Mouse (Mus musculus) adrenal gland (tissue): ENCODE results near the gene Trmt13.
"Not testable (repeated sequence)": the region's sequence is repeated elsewhere in the genome, so short reads cannot be mapped to it uniquely, and the experiment has no call there.

Experiments
- intact Hi-C: fragments of 180-260 bp; cut with DNase I; formaldehyde crosslinking; loops from one replicate; pipeline ENCODE4 v1.15.1; 2025
- long read RNA-seq, 2 experiments: library from polyadenylated mRNA; unstranded; transcript quantifications; one replicate each; pipeline ENCODE4 v2.0.0; 2020; ENCODE audit warnings: borderline replicate concordance in 1 of 2; ENCODE audit not compliant: insufficient replicate concordance in 1 of 2

The Trmt13 gene
- long read RNA-seq, experiment 1, partial matches to known transcripts: 2 of 5 reads
- long read RNA-seq, experiment 1, other reads (novel, unspliced or antisense): 1 of 5 reads
- long read RNA-seq, experiment 2, partial matches to known transcripts: 1 of 10 reads
- long read RNA-seq, experiment 2, other reads (novel, unspliced or antisense): 5 of 10 reads

- intact Hi-C loops: no loop called here
These were observed at the start of gene Trmt13 for GRCm38 (mm10) chr3:116614295-116614892. Trmt13 (minus strand) TSS chr3:116614587.

- intact Hi-C loops: loop anchor here (5.0 kb wide), 1 partner anchor 65 kb away; no protein-coding TSS in a partner anchor
These were observed 48.1 kb upstream of the Trmt13 start, which contains the start of gene Mfsd14a for GRCm38 (mm10) chr3:116662463-116662863. Mfsd14a (minus strand) TSS chr3:116662677.

- intact Hi-C loops: loop anchor here (5.0 kb wide), 1 partner anchor 65 kb away; no protein-coding TSS in a partner anchor
These were observed 47.6 kb upstream of the Trmt13 start for GRCm38 (mm10) chr3:116661870-116662414.

GRCm38 (mm10) chr3:116661288-116661869, 47.0 kb upstream of the Trmt13 start:
- intact Hi-C loops: loop anchor here (5.0 kb wide), 1 partner anchor 64 kb away; no protein-coding TSS in a partner anchor

- intact Hi-C loops: loop anchor here (5.0 kb wide), 1 partner anchor 63 kb away; no protein-coding TSS in a partner anchor
These were observed 45.6 kb upstream of the Trmt13 start for GRCm38 (mm10) chr3:116659856-116660430.

GRCm38 (mm10) chr3:116658928-116659565, 44.7 kb upstream of the Trmt13 start:
- intact Hi-C loops: no loop called here

GRCm38 (mm10) chr3:116656184-116656965, 42.0 kb upstream of the Trmt13 start:
- intact Hi-C loops: no loop called here

GRCm38 (mm10) chr3:116654051-116654450, 39.7 kb upstream of the Trmt13 start:
- intact Hi-C loops: not testable (repeated sequence)

- intact Hi-C loops: no loop called here
These were observed 39.0 kb upstream of the Trmt13 start for GRCm38 (mm10) chr3:116653278-116653945.

- intact Hi-C loops: no loop called here
These were observed 37.7 kb upstream of the Trmt13 start for GRCm38 (mm10) chr3:116652033-116652446.

GRCm38 (mm10) chr3:116650698-116651097, 36.3 kb upstream of the Trmt13 start:
- intact Hi-C loops: no loop called here

GRCm38 (mm10) chr3:116648805-116649204, 34.4 kb upstream of the Trmt13 start:
- intact Hi-C loops: no loop called here

- intact Hi-C loops: no loop called here
These were observed 32.0 kb upstream of the Trmt13 start for GRCm38 (mm10) chr3:116646387-116646786.

- intact Hi-C loops: no loop called here
These were observed 28.0 kb upstream of the Trmt13 start for GRCm38 (mm10) chr3:116642373-116642772.

- intact Hi-C loops: no loop called here
These were observed 27.5 kb upstream of the Trmt13 start for GRCm38 (mm10) chr3:116641811-116642371.

- intact Hi-C loops: no loop called here
These were observed 25.6 kb upstream of the Trmt13 start for GRCm38 (mm10) chr3:116640024-116640423.

GRCm38 (mm10) chr3:116638572-116638971, 24.2 kb upstream of the Trmt13 start:
- intact Hi-C loops: loop anchor here (5.0 kb wide), 1 partner anchor 41 kb away; no protein-coding TSS in a partner anchor

- intact Hi-C loops: loop anchor here (5.0 kb wide), 1 partner anchor 41 kb away; no protein-coding TSS in a partner anchor
These were observed 23.5 kb upstream of the Trmt13 start for GRCm38 (mm10) chr3:116637693-116638476.
